Mouse (Mus musculus) cortical plate, adult 2 months (tissue): ENCODE data around the gene Fer. TPM values are rescaled to one million over a fixed set of nuclear protein-coding genes. Genes with fewer than 3 reads are reported as not detected.

ENCODE experiments used
- H3K27ac ChIP-seq: fragments of 200-500 bp; 2 replicates; pipeline ENCODE4 v1.5.1; 2012; ENCODE audit warnings: low read length, control low read depth, inconsistent platforms; ENCODE audit not compliant: insufficient read depth
- H3K4me1 ChIP-seq: fragments of 200-500 bp; 2 replicates; pipeline ENCODE4 v1.6.1; 2011; ENCODE audit warnings: low read length; ENCODE audit not compliant: control insufficient read depth, insufficient read depth
- H3K4me3 ChIP-seq: fragments of 200-500 bp; 2 replicates; pipeline ENCODE4 v1.5.1; 2011; ENCODE audit warnings: mild to moderate bottlenecking, low read length, control low read depth; ENCODE audit not compliant: insufficient read depth
- CTCF ChIP-seq: fragments of 200-500 bp; IDR thresholded peaks from 2 replicates; pipeline ENCODE4 v1.5.1; 2011; ENCODE audit warnings: mild to moderate bottlenecking, control low read depth, low read length; ENCODE audit not compliant: insufficient read depth; ENCODE audit errors: extremely low read depth
- POLR2A ChIP-seq: fragments of 200-500 bp; IDR thresholded peaks from 2 replicates; pipeline ENCODE4 v1.6.1; 2011; ENCODE audit warnings: mild to moderate bottlenecking, low read length, control low read depth; ENCODE audit not compliant: insufficient read depth; ENCODE audit errors: extremely low read depth
- polyA plus RNA-seq: library from polyadenylated mRNA; depleted of rRNA; stranded (reverse); fragments of >200 nt; gene quantifications from 2 replicates; pipeline ENCODE4 v1.2.3, GENCODE M21; 2012

Fer gene
- polyA plus RNA-seq, 1 experiment, result 10.5 TPM

- no peaks in the 10 kb centered on the region for H3K4me1 ChIP-seq
- H3K27ac ChIP-seq, result no peak overlapping the region
- no peak for TF ChIP-seq POLR2A
- TF ChIP-seq CTCF, result no peak
- no peak overlapping the region for H3K4me3 ChIP-seq
These were observed 230.9 kb downstream of the Fer start for GRCm38 (mm10) chr17:64093716-64094115.

- TF ChIP-seq POLR2A (no peak), CTCF (no peak)
- no peak overlapping the region for H3K4me3 ChIP-seq
- H3K27ac ChIP-seq, result no peak overlapping the region
These were observed 233.9 kb downstream of the Fer start for GRCm38 (mm10) chr17:64096811-64097210.

GRCm38 (mm10) chr17:64097788-64098359 is 235.0 kb downstream of the Fer start:
- no peak overlapping the region for H3K27ac ChIP-seq

More at GRCm38 (mm10) chr17:64096811-64097210, 233.9 kb downstream of the Fer start:
- H3K4me1 ChIP-seq, result no peaks in the 10 kb centered on the region

GRCm38 (mm10) chr17:64099395-64100171 is 236.7 kb downstream of the Fer start:
- H3K27ac ChIP-seq, result no peak overlapping the region
- no peaks in the 10 kb centered on the region for H3K4me1 ChIP-seq
- TF ChIP-seq POLR2A (no peak), CTCF (no peak)
- H3K4me3 ChIP-seq, result no peak overlapping the region

More at GRCm38 (mm10) chr17:64097788-64098359, 235.0 kb downstream of the Fer start:
- no peak overlapping the region for H3K4me3 ChIP-seq
- H3K4me1 ChIP-seq, result no peaks in the 10 kb centered on the region
- no peak for TF ChIP-seq POLR2A
- TF ChIP-seq CTCF, result no peak

GRCm38 (mm10) chr17:64100172-64100510 is 237.3 kb downstream of the Fer start:
- H3K27ac ChIP-seq, result no peak overlapping the region
- TF ChIP-seq CTCF (no peak), POLR2A (no peak)
- H3K4me1 ChIP-seq, result no peaks in the 10 kb centered on the region
- H3K4me3 ChIP-seq, result no peak overlapping the region

GRCm38 (mm10) chr17:64108773-64109172 is 245.9 kb downstream of the Fer start:
- Histone ChIP-seq H3K4me1 (no peaks in the 10 kb centered on the region), H3K4me3 (no peak overlapping the region), H3K27ac (no peak overlapping the region)
- no peak for TF ChIP-seq CTCF
- TF ChIP-seq POLR2A, result no peak

- H3K4me1 ChIP-seq, result no peaks in the 10 kb centered on the region
- H3K27ac ChIP-seq, result no peak overlapping the region
- TF ChIP-seq CTCF (no peak), POLR2A (no peak)
- no peak overlapping the region for H3K4me3 ChIP-seq
These were observed 247.0 kb downstream of the Fer start for GRCm38 (mm10) chr17:64109871-64110270.

- H3K4me1 ChIP-seq, result no peaks in the 10 kb centered on the region
- no peak overlapping the region for H3K4me3 ChIP-seq
- H3K27ac ChIP-seq, result no peak overlapping the region
- TF ChIP-seq CTCF, result no peak
- no peak for TF ChIP-seq POLR2A
These were observed 250.8 kb downstream of the Fer start for GRCm38 (mm10) chr17:64113625-64114024.

GRCm38 (mm10) chr17:64116762-64117161 is 253.9 kb downstream of the Fer start:
- TF ChIP-seq POLR2A (no peak), CTCF (no peak)
- peaks cover 2% of the 10 kb centered on the region; the same call in 1 of the 2 replicates for H3K4me1 ChIP-seq
- H3K27ac ChIP-seq, result no peak overlapping the region
- H3K4me3 ChIP-seq, result no peak overlapping the region

- TF ChIP-seq POLR2A, result no peak
- TF ChIP-seq CTCF, result no peak
- H3K4me1 ChIP-seq, result peaks cover 2% of the 10 kb centered on the region; the same call in 1 of the 2 replicates
- H3K4me3 ChIP-seq, result no peak overlapping the region
- 0 out of 2 replicates have a peak overlapping the region, but pooled peaks have one; percentile 45 for H3K27ac ChIP-seq
These were observed 256.9 kb downstream of the Fer start for GRCm38 (mm10) chr17:64119697-64120288.
